Mouse (Mus musculus) embryonic facial prominence, embryonic 14.5 days (tissue): ENCODE results near the gene Cpd. TPM values are rescaled to one million over a fixed set of nuclear protein-coding genes. Genes with fewer than 3 reads are reported as not detected.

Experiments used
- ATAC-seq: fragments of 200-750 bp; cut with Nextera tagmentation; 2 replicates; pipeline ENCODE4 v1.8.0; 2017; ENCODE audit warnings: low read depth, moderate number of reproducible peaks, moderate TSS enrichment
- DNase-seq: peaks from one replicate; pipeline ENCODE4 v3.0.0-alpha.2; 2015; ENCODE audit warnings: low spot score
- H3K27ac ChIP-seq: fragments of 300-500 bp; sonication (generic); replicated peaks from 2 replicates; pipeline ENCODE4 v1.5.1; 2014; ENCODE audit warnings: low read depth, mild to moderate bottlenecking, low read length, moderate library complexity
- H3K27me3 ChIP-seq: fragments of 300-500 bp; sonication (generic); replicated peaks from 2 replicates; pipeline ENCODE4 v1.6.1; 2014; ENCODE audit warnings: low read length; ENCODE audit not compliant: control insufficient read depth, insufficient read depth
- H3K36me3 ChIP-seq: fragments of 300-500 bp; sonication (generic); 2 replicates; pipeline ENCODE4 v1.6.1; 2014; ENCODE audit warnings: low read length, mixed read lengths; ENCODE audit not compliant: control insufficient read depth, insufficient read depth
- H3K4me1 ChIP-seq: fragments of 300-500 bp; sonication (generic); 2 replicates; pipeline ENCODE4 v1.6.1; 2014; ENCODE audit warnings: antibody characterized with exemption, low read length; ENCODE audit not compliant: control insufficient read depth, insufficient read depth
- H3K4me2 ChIP-seq: fragments of 300-500 bp; sonication (generic); 2 replicates; pipeline ENCODE4 v1.6.1; 2014; ENCODE audit warnings: low read depth, mild to moderate bottlenecking, low read length, moderate library complexity, mixed read lengths
- H3K4me3 ChIP-seq: fragments of 300-500 bp; sonication (generic); 2 replicates; pipeline ENCODE4 v1.5.1; 2014; ENCODE audit warnings: low read depth, mild to moderate bottlenecking, low read length
- H3K9ac ChIP-seq: fragments of 300-500 bp; sonication (generic); 2 replicates; pipeline ENCODE4 v1.6.1; 2014; ENCODE audit warnings: low read depth, mild to moderate bottlenecking, low read length, moderate library complexity, mixed read lengths
- H3K9me3 ChIP-seq: fragments of 300-500 bp; sonication (generic); 2 replicates; pipeline ENCODE4 v1.6.1; 2016; ENCODE audit warnings: low read length; ENCODE audit not compliant: control insufficient read depth
- WGBS: fragments of 180-500 bp; shearing (Covaris S2); extraction: QIAGEN DNeasy Blood & Tissue Kit; methylation state at CpG from one replicate; pipeline ENCODE4 v1.1.7; 2014; 5-methylcytosine and 5-hydroxymethylcytosine counted together
- polyA plus RNA-seq: library from polyadenylated mRNA; unstranded; fragments of >200 nt; fragmentation: Nextera tagmentation; extraction: Ambion mirVana; gene quantifications from 2 replicates; pipeline ENCODE4 v1.2.1, GENCODE M21; 2014

Gene Cpd
- polyA plus RNA-seq, 1 experiment from 2014 or later = 23.2 TPM

GRCm38 (mm10) chr11:76856601-76857000 lies 9.8 kb upstream of the Cpd start:
- no peak overlapping the region for H3K4me2 ChIP-seq
- no peaks in the 10 kb centered on the region for H3K9me3 ChIP-seq
- H3K36me3 ChIP-seq = no peaks in the 10 kb centered on the region
- H3K27me3 ChIP-seq = no peaks in the 10 kb centered on the region
- H3K27ac ChIP-seq = no peak overlapping the region
- no peak overlapping the region for H3K4me3 ChIP-seq
- WGBS = 80% methylated on average over 2 of the region's 2 CpGs
- no peaks in the 10 kb centered on the region for H3K4me1 ChIP-seq
- DNase-seq (no peak), ATAC-seq (no peak)
- H3K9ac ChIP-seq = no peak overlapping the region

GRCm38 (mm10) chr11:76854475-76855341 lies 7.9 kb upstream of the Cpd start:
- Histone ChIP-seq H3K9me3 (no peaks in the 10 kb centered on the region), H3K9ac (no peak overlapping the region), H3K27me3 (no peaks in the 10 kb centered on the region), H3K4me3 (no peak overlapping the region), H3K27ac (no peak overlapping the region), H3K36me3 (no peaks in the 10 kb centered on the region), H3K4me1 (no peaks in the 10 kb centered on the region), H3K4me2 (no peak overlapping the region)
- DNase-seq = peak; percentile 55
- WGBS = 57% methylated on average over 17 of the region's 17 CpGs
- ATAC-seq = peak; percentile 62

GRCm38 (mm10) chr11:76851512-76851911 lies 4.7 kb upstream of the Cpd start:
- no peak overlapping the region for H3K4me3 ChIP-seq
- H3K9ac ChIP-seq = no peak overlapping the region
- H3K4me2 ChIP-seq = no peak overlapping the region
- WGBS = 80% methylated on average over 3 of the region's 3 CpGs
- no peak for DNase-seq
- H3K27ac ChIP-seq = no peak overlapping the region
- no peaks in the 10 kb centered on the region for H3K36me3 ChIP-seq
- H3K9me3 ChIP-seq = no peaks in the 10 kb centered on the region
- H3K4me1 ChIP-seq = 0 out of 2 replicates have a peak, but pooled peaks cover 4% of the 10 kb centered on the region
- no peaks in the 10 kb centered on the region for H3K27me3 ChIP-seq
- ATAC-seq = no peak

- H3K4me3 ChIP-seq = no peak overlapping the region
Observed at GRCm38 (mm10) chr11:76849596-76849995, 2.8 kb upstream of the Cpd start.

GRCm38 (mm10) chr11:76848081-76848480 lies 1.3 kb upstream of the Cpd start:
- Histone ChIP-seq H3K4me3 (no peak overlapping the region), H3K4me1 (peaks cover 20% of the 10 kb centered on the region), H3K9me3 (no peaks in the 10 kb centered on the region), H3K4me2 (no peak overlapping the region), H3K27ac (no peak overlapping the region), H3K27me3 (no peaks in the 10 kb centered on the region), H3K9ac (no peak overlapping the region), H3K36me3 (no peaks in the 10 kb centered on the region)
- DNase-seq = no peak
- no peak for ATAC-seq
- WGBS = 60% methylated on average over 5 of the region's 5 CpGs

More at GRCm38 (mm10) chr11:76849596-76849995, 2.8 kb upstream of the Cpd start:
- Histone ChIP-seq H3K9ac (no peak overlapping the region), H3K27ac (no peak overlapping the region), H3K9me3 (no peaks in the 10 kb centered on the region), H3K36me3 (no peaks in the 10 kb centered on the region), H3K4me2 (no peak overlapping the region), H3K27me3 (no peaks in the 10 kb centered on the region), H3K4me1 (peaks cover 15% of the 10 kb centered on the region)
- WGBS = 33% methylated on average over 2 of the region's 2 CpGs
- no peak for ATAC-seq
- DNase-seq = no peak

GRCm38 (mm10) chr11:76847354-76847753 lies 536 bp upstream of the Cpd start:
- H3K36me3 ChIP-seq = no peaks in the 10 kb centered on the region
- H3K27ac ChIP-seq = peak overlapping the region; percentile 45; the same call in 1 of the 2 replicates
- peak overlapping the region; percentile 87 for H3K4me3 ChIP-seq
- no peaks in the 10 kb centered on the region for H3K27me3 ChIP-seq
- no peaks in the 10 kb centered on the region for H3K9me3 ChIP-seq
- WGBS = 28% methylated on average over 8 of the region's 8 CpGs
- DNase-seq (no peak), ATAC-seq (no peak)
- H3K4me2 ChIP-seq = peak overlapping the region; percentile 84
- peak overlapping the region; percentile 49 for H3K9ac ChIP-seq
- peaks cover 20% of the 10 kb centered on the region for H3K4me1 ChIP-seq

- Histone ChIP-seq H3K9me3 (no peaks in the 10 kb centered on the region), H3K4me3 (peak overlapping the region; percentile 87), H3K27me3 (no peaks in the 10 kb centered on the region), H3K36me3 (no peaks in the 10 kb centered on the region), H3K4me1 (peaks cover 20% of the 10 kb centered on the region), H3K27ac (peak overlapping the region; percentile 80), H3K9ac (peak overlapping the region; percentile 88), H3K4me2 (peak overlapping the region; percentile 84)
- WGBS = under 1% methylated on average over 38 of the region's 90 CpGs
- DNase-seq = no peak
- peak; percentile 75 for ATAC-seq
Observed at GRCm38 (mm10) chr11:76846011-76846877, 574 bp downstream of the Cpd start.

GRCm38 (mm10) chr11:76845275-76845980 lies 1.4 kb downstream of the Cpd start:
- no peak overlapping the region for H3K27ac ChIP-seq
- WGBS = 26% methylated on average over 15 of the region's 15 CpGs
- H3K4me3 ChIP-seq = peak overlapping the region; percentile 87
- peak overlapping the region; percentile 88 for H3K9ac ChIP-seq
- H3K4me2 ChIP-seq = peak overlapping the region; percentile 84
- H3K36me3 ChIP-seq = no peaks in the 10 kb centered on the region
- H3K9me3 ChIP-seq = no peaks in the 10 kb centered on the region
- peaks cover 20% of the 10 kb centered on the region for H3K4me1 ChIP-seq
- ATAC-seq (no peak), DNase-seq (no peak)
- no peaks in the 10 kb centered on the region for H3K27me3 ChIP-seq
